Mouse (Mus musculus): ENCODE results near the gene Ormdl3. TPM values are rescaled to one million over a fixed set of nuclear protein-coding genes. Genes with fewer than 3 reads are reported as not detected.

Ormdl3 gene
- polyA plus RNA-seq, 1 experiment: 45.7 TPM

GRCm38 (mm10) chr11:98563025-98563424 is 24.1 kb downstream of the Ormdl3 start:
- WGBS: 71% methylated on average over 3 of the region's 3 CpGs
- DNase-seq (ENCODE audit: low read depth, low spot score): no peak

GRCm38 (mm10) chr11:98560942-98561341 is 26.2 kb downstream of the Ormdl3 start:
- DNase-seq (ENCODE audit: low read depth, low spot score): no peak
- 16% methylated on average over 7 of the region's 7 CpGs for WGBS

GRCm38 (mm10) chr11:98555124-98555700 is 32.0 kb downstream of the Ormdl3 start:
- WGBS: 50% methylated on average over 12 of the region's 12 CpGs
- no peak for DNase-seq (ENCODE audit: low read depth, low spot score)

- DNase-seq (ENCODE audit: low read depth, low spot score): no peak
- WGBS: 94% methylated on average over 4 of the region's 4 CpGs
These were observed 33.2 kb downstream of the Ormdl3 start for GRCm38 (mm10) chr11:98553966-98554365.

GRCm38 (mm10) chr11:98550975-98551828 is 36.0 kb downstream of the Ormdl3 start, which contains the start of gene Zpbp2:
TSS of gene Zpbp2 (plus strand) at chr11:98551097.
- 2% methylated on average over 51 of the region's 51 CpGs for WGBS
- DNase-seq (ENCODE audit: low read depth, low spot score): peak; percentile 57

GRCm38 (mm10) chr11:98550311-98550974 is 36.7 kb downstream of the Ormdl3 start:
- 21% methylated on average over 20 of the region's 20 CpGs for whole genome bisulfite sequencing
- DNase-seq (ENCODE audit: low read depth, low spot score): no peak

GRCm38 (mm10) chr11:98549363-98549762 is 37.8 kb downstream of the Ormdl3 start:
- 64% methylated on average over 4 of the region's 4 CpGs for WGBS

GRCm38 (mm10) chr11:98547308-98547693 is 39.9 kb downstream of the Ormdl3 start:
- 43% methylated on average over 3 of the region's 3 CpGs for WGBS
- DNase-seq (ENCODE audit: low read depth, low spot score): no peak

More at GRCm38 (mm10) chr11:98549363-98549762, 37.8 kb downstream of the Ormdl3 start:
- DNase-seq (ENCODE audit: low read depth, low spot score): no peak

GRCm38 (mm10) chr11:98546529-98547307 is 40.5 kb downstream of the Ormdl3 start:
- no peak for DNase-seq (ENCODE audit: low read depth, low spot score)
- 44% methylated on average over 12 of the region's 12 CpGs for WGBS

GRCm38 (mm10) chr11:98545711-98546231 is 41.4 kb downstream of the Ormdl3 start, which contains the start of gene Ikzf3:
TSS of gene Ikzf3 (minus strand) at chr11:98546031.
- no peak for DNase-seq (ENCODE audit: low read depth, low spot score)
- 2% methylated on average over 58 of the region's 58 CpGs for WGBS

- WGBS: 5% methylated on average over 16 of the region's 16 CpGs
- DNase-seq (ENCODE audit: low read depth, low spot score): no peak
These were observed 42.1 kb downstream of the Ormdl3 start for GRCm38 (mm10) chr11:98544890-98545677.

- no peak for DNase-seq (ENCODE audit: low read depth, low spot score)
- 81% methylated on average over 1 of the region's 1 CpGs for WGBS
These were observed 43.8 kb downstream of the Ormdl3 start for GRCm38 (mm10) chr11:98543414-98543813.

- WGBS: 69% methylated on average over 8 of the region's 8 CpGs
- DNase-seq (ENCODE audit: low read depth, low spot score): no peak
These were observed 44.6 kb downstream of the Ormdl3 start for GRCm38 (mm10) chr11:98542553-98542952.

GRCm38 (mm10) chr11:98540319-98540718 is 46.8 kb downstream of the Ormdl3 start:
- no peak for DNase-seq (ENCODE audit: low read depth, low spot score)
- WGBS: 74% methylated on average over 5 of the region's 5 CpGs

- DNase-seq (ENCODE audit: low read depth, low spot score): no peak
These were observed 49.6 kb downstream of the Ormdl3 start for GRCm38 (mm10) chr11:98537480-98538034.
